Mouse (Mus musculus): ENCODE results near the gene Med10. TPM values are rescaled to one million over a fixed set of nuclear protein-coding genes. Genes with fewer than 3 reads are reported as not detected.

Gene Med10
- 10 to 100 TPM; 19.8 to 27.4 TPM for total RNA-seq (2021)
- long read RNA-seq, experiment 1, full-length matches to known transcripts: 15 of 17 reads
- long read RNA-seq, experiment 1, partial matches to known transcripts: 0 of 17 reads
- long read RNA-seq, experiment 1, other reads (novel, unspliced or antisense): 2 of 17 reads
- long read RNA-seq, experiment 2, transcript Med10-201 (4 exons, 913 nt): major isoform, 12 of 12 reads
- long read RNA-seq, experiment 2, partial matches to known transcripts: 0 of 12 reads
- long read RNA-seq, experiment 2, other reads (novel, unspliced or antisense): 0 of 12 reads

DNA sequence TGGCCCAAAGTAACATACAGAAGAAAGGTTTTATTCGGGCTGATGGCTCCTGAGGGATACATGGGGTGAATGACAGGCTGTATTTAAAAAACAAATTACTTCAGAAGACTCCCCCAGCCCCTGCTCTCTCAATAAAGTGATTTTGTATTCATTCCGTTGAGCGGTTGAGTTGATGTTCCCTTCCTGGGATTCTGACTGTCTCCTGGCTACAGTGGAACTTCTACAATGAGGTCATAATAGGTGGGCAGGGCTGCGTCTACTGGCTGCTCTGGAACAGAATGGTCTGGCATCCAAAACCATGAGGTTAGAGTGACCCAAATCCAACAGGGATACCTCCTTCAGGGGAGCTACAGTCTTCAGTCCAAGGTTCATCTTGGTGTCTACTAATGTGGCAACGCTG, at the start of gene Med10:
Med10 (plus strand) TSS at position 301 of the 400 bp plus-strand sequence.
- DNase-seq: no peak

DNA sequence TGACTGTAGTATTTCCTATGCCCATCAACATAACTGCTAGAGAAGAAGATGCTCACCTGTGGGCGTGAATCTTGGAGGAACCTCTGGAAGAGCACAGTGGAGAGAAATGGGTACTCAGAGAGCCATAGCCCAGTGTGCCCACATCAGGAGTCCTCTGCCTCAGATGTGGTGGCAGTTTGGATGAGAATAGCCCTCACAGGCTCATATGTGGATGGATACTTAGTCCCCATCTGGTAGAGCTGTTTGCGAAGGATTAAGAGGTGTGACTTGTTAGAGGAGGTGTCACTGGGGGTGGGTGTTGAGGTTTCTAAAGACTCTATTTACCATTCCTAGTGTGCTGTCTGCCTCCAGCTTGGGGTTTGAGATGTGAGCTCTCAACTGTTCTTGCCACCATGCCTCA, 49.3 kb upstream of the Med10 start:
- no peak for DNase-seq

DNA sequence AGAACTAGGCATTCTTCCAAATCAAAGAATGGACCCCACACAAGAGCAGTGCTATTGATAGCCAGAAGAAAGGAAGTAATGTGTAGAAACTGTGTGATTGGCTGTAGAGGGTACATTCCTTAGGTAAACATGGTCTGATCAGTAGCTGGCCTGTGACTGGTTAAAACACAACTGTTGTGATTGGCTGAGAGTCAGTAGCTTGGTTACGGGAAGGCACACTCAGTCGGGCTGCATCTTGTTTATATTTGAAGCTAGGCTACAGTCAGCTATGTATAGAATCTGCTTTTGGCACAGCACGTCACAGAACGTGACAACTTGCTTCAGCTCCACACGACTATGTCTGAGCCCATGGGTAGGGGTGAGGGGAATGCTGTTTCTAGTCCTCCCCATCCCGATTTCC, 43.2 kb upstream of the Med10 start:
- DNase-seq: no peak

DNA sequence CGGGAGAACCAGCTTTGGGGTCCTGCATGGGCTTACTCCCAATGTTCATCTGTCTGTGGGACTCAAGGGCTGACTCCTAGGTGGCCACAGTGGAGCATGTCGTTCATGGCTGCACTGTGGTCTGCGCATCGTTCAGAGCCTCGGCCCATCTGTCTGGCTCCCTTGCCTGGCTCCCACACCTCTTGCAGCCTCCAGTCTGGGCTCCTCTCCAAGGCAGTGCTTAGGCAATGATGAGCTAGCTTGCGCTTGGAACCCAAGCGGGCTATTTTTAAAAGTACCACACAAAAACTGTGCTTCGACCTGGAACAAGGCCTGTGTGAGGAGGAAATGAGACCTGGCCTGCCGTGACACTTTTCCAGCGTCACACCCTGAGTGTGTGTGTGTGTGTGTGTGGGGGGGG, 40.8 kb upstream of the Med10 start:
- DNase-seq: peak; percentile 62

DNA sequence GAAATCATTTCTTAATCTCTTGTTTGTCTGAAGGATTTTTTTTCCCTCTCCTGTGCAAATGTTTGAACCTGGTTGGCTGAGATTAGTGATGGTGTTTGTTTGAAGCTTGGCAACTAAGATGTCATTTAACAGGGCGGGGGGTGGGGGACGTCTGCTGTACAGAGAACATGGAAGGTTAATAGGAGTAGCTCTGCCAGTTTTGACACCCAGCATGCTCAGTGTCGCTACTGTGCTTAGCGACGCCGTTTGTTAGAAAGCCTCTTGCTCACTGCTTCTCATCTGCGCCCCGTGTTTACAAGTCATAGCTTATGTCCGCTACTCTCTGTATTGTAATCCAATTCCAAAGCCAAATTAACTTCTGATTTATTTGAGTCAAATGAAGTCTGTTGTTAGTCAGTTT, 37.5 kb upstream of the Med10 start:
- no peak for DNase-seq

DNA sequence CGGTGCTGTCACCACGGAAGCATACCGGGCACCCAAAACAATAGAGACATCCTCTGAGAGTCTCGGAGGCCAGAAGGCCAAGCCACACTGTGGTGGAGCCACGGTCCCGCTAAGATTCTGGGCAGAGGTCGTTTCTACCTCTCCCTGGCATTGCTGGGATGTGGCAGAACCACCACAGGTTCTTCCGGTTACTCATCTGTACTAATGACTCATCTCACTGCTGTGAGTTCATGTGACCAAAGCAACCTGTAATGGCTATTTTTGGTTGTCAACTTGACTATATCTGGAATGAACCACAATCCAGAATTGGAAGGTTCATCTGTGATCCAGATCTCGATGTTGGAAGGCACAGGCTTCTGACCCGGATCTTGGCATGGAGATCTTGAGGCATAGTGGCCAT, 34.0 kb upstream of the Med10 start:
- no peak for DNase-seq

DNA sequence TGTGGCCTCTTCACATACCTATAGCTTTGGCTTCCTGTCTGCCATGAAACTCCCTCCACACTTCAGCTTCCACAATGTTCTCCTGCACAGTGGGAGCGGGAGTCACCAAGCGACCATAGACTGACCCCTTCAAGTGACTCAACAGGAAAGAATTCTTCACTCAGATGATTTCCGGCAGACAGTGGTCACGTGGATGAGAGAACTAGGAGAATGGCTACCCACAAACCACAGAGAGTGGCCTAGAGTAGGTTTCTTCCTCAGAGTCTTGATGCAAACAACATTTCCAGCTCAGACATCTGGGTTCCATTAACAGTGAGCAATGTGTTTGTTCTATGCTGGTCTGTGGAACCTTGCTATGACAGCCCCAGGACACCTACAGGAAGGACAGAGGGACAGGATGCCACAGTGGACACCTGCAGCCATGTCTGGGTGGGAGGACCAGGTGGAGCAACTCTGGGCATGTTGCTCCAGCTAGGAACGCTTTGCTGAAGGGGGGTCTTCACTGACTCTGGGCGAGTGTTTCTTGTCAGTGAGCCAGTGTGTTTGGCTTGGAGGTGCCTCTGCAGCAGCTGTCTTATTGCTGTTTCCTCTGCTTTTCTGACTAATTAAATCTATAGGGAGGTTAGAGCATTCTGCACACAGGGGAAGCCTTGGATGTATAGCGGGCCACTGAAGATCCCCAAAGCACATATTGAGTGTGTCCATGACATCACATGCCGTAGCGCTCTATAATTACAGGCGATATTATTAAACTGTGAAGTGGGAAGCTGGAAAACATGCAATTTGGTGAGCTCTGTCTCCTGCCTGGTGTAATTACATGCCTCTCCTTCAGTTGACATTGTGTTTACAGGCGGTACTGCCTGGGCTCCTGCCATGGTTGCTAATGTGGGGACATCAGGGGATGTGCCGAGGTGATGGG, 31.4 kb upstream of the Med10 start:
- DNase-seq: no peak

DNA sequence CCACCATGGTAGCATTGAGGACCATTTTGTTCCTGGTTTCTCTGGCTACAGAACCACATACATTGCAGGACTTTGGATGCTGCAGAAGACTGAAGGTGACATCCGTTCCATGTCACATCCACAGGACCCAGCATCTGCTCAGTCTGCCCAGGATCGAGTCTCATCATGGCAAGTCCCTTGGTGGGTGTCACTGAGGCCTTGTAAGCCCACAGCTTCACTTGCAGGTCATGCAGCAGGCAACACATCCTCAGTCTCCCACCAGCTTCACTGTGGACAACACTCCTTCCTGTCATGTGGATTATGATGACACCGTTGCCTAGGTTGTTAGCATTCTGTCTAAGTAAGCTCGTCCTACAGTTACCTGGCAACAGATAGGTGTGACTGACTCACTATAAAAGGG, 29.8 kb upstream of the Med10 start:
- DNase-seq: no peak

DNA sequence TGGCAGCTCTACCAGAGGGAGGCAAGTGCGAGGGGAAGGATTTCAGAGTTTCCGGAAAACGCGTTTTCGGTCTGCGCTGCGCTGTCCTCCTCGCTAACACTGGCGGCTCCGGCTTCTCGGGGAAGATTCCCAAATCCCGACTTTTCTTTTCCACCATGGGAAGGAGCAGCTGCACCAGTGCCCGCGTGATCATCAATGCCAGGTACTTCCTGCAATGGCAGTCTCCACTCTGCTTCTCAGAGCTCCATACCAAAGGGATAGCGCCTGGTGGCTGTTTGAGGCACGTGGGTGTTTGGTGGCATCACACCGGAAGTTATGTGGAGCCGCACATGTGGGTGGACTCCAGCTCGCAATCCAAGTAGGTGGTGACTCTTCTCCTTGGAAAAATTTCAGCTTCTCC, 24.0 kb upstream of the Med10 start:
- DNase-seq: no peak

DNA sequence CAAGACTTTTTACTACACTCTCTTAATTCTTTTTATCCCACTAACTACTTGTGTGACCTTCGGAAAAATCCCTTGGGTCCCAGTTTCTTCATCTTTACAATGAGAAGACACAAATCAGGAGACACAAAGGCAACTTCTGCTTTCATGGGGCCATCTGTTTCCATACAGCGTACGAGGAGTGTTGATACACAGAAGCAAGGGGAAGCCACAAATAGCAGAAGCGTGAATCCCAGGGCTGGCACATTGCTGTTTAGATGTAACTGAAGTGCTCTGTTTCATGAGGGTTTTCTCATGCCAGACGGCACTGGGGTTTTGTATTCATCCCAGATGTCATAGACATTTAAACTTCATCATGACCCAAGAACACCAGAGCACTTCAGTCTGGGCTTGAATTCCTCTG, 13.5 kb upstream of the Med10 start:
- no peak for DNase-seq

DNA sequence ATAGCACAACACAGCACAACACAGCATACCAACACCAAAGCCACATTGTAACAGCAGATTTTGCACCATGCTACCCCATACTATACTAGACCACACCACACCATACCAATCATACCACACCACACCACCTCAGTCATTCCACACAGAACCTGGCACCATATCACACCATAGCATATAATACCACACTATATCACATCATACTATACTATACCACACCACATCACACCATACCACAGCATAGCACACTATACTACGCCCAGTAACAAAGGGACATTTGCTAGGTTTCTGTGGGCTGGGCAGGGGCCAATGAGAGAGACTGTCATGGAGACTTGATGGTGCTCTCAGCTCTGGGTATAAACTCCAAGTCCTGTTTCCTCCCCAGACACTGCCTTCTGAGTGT, 10.4 kb upstream of the Med10 start:
- no peak for DNase-seq

DNA sequence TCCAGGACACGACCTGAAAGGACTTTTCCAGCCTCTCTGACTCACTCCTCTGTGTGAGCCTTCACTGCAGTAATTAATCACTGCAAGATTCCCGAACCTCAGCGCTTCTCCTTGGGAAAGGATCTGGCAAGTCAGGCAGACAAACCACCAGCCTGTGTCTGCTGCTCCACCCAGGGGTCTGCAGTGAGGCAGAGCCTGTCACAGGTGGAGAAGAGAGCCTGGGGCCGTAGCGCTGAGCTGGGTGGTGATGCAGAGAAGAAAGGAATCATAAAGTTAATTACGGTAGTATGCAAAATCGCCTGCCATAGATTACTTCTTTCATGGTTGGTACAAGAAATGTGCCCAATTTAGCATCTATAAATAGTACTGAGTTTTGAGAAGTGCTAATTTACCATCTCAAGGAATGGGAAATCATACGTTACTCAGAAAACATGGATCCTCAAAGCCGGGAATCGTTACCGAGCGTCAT, 9.6 kb upstream of the Med10 start:
- DNase-seq: no peak

DNA sequence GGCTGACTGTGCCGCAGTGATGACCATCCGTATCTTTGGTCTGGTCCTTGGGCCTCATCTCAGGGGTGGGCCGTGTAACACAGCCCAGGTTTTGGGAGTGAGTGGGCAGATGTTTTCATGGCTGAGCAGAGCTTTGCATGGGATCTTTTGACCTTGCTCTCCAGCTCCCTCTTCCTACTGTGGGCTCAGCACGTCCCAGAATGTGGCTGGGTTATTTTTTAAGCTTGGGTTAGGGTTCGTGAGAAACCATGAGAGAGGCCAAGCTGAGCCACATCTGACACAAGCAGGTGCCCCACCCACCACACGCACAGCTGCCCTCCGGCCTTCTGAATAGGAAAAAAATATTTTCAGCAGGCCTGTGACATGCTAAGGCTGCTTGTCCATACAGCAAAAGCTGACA, 7.4 kb upstream of the Med10 start:
- no peak for DNase-seq

DNA sequence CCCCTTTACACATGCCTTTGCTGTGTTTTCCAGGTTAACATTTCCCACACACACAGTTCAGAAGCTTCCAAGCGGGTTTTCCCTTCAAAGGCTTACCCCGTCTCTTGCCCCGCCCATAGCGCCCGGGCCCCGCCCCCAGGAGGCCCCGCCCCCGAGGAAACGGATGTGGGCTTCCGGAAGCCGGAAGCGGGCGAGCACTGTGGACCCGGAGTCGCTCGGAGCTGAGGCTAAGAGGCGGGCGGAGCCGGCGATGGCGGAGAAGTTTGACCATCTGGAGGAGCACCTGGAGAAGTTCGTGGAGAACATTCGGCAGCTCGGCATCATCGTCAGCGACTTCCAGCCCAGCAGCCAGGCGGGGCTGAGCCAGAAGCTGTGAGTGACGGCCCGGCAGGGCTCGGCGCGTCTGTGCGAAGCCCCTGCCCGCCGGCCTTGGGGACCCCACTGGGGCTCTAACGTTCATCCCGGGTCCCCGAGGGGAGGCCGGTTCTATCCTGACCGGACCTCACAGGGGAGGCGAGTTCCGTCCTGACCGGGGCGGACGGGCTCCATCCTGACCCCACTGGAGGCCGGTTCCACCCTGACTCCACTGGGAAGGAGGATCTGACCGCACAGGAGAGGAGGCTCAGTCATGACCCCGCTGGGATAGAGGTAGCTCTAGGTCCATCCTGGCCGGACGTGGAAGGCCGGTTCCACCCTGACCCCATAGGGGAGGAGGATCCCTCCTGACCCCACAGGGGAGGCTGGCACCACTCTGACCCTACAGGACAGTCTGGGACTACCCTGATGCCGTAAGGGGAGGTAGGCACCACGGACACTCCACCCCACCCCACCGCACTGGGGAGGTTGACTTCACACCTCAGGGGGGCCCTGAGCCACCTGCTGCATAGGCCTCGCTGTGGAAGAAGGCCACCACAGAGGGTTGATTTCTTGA, 7.8 kb downstream of the Med10 start:
- DNase-seq: peak; percentile 91

DNA sequence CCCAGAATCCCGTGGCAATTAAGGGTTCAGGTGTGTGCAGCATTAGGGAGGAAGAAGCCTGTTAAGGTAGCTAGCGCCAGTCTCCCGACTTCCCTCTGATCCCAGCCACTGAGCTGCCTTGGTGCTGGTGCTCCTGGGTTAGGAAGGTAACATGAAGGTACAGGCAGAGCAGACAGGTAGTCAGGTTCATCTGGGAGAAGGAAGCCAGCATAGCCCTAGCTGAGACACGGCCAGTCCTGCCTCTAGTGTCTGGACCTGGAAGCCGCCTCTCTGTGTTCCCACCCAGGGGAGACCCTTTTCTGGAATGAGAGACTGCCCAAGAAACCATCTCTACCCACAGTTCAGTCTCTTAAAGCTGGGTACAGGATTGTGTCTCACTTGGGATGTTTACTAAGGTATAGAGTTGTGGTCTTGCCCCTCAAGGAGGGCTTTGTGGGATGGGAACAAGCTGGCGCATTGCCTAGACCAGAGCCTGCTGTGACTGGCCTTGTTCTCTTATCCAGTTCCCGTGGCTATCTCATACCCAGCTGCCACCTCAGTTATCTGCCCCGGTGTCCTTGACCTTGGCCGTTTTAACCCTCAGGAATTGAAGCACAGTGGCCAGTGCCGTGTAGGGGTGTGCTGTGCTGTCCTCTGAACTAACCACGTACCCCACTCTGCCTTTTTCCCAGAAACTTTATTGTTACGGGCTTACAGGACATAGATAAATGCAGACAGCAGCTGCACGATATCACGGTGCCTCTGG, 8.9 kb downstream of the Med10 start:
- no peak for DNase-seq

DNA sequence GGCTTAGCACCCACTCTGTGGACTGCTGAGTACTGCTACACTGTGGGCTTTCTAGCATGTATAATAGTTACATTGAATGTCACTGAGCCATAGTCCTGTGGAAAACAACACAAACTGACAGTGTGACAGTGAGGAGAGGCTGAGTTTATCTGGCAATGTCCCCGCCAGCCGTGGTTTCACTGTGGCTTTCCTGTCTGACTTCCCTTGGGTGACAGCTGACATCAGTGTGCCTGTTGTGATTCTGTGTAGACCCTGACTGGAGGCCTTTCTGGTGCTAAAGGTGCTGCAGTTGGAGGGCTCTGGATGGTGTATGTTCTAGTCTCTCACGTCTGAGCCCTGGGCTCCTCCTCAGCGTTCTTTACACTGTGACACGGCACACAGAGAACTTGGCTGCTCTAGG, 11.7 kb downstream of the Med10 start:
- DNase-seq: no peak

DNA sequence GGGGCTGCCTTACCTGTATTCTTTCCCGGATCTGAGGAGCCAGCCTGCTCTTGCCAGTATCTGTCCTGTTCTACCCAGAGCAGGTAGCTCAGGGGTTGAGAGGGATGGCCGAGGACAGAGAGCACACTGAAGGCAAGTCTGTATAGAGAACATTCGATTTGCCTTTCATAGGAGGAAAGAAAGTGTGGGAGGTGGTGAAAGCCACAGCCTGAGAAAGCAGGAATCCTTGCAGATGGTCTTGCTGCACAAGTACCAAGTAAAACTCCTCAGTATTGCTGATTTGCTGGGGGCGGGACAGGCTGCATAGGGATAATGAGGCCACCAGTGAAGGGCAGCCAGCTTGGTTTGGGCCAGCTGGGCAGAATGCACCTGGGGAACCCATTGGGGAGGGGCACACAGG, 16.1 kb downstream of the Med10 start:
- DNase-seq: no peak

DNA sequence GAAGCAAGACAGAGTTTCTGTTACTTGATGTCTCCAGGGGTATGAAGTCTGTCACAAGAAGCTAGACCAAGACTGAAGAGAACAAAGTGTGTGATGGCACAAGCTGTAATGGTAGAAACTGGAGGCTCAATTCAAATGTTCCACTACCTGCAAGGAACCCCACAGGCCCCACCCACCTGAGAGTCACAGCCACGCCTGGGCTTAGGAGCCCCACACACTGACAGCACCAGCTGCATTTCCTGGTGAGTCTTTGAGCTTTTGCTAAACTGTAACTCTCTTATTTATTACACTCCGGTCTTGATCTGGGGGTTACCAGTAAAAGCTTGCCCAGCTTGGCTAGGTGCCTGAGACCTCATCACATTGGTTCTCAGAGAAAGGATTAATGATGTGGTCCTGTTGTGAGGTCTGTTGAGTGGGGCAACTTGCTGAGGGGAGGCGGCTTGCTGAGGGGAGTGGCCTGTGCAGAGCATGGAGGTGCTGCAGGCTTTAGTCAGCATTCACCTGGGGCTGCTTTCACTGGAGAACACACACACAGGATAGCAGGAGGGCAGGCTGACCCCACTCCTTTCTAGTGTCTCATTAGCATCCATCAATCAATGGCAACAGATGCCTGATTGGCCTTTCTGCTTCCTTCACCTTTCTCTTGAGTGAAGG, 19.1 kb downstream of the Med10 start:
- no peak for DNase-seq

DNA sequence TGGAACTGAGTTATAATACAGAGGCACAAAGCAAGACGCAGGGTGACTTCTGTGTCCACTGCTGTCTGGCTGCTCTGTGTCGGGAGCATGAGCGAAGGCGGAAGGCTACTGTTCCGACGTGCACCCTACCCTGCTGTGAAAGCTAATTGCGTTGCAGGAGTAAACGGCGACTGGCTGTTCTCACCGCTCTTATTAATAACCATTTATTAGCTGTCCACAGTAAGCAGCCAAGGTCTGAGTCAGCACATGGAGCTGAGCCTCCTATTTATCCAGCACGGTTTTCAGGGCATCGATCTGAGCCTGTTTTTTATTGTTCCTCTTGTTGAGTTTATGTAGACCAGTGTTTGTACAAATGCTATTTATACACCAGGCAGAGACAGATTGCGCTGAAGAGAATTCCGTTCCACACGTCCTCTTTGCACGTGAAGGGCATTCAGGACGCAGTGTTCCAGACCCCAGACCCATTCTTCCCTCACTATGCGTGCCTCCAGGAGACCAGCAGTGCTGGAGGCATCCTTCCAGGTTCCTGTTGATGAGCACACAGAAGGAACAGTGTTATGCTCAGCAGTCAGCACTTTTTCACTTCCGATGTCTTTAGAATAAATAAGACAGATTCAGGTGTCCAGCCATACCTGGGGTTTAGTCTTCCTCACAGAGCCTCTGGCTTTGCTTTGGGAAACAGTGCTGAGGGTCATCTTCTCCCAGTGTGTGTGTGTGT, 21.9 kb downstream of the Med10 start:
- DNase-seq: no peak

DNA sequence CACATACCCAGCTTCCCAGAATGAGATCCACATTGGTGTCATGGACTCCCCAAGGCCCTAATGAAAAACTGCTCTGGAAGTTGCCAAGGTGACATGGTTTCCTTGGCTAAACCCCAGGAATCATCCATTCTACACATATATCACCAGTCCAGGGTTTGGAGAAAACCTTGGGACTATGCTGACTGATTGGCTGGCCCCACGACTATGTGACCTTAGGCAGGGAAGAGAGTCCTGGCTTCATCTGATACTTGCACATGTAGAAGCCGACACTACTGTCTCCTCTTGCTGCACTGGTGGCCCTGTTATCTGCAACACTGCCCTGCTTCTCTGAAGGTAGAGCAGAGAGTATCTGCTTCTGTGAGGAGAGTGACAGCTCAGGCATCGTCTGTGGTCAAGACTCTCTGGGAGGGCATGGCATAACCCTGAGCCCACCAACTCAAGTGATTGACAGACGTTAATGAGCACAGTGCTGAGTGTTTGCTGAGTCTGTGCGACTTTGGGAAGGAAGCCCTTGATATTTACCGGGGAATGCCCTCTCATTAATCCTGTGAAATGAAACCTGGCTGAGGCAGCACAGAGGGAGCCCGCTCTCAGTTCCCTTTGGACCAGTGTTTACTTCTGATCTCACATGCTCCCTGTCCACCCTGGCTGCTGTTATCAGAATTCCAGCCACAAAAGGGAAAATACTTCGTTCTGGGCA, 23.4 kb downstream of the Med10 start:
- no peak for DNase-seq
